Comparison of ENCODE assay signal across 11 mouse cellular contexts in genomic region chr10:95418631-95419030, GRCm38 (mm10). TPM values are rescaled to one million over a fixed set of nuclear protein-coding genes. Genes with fewer than 3 reads are reported as not detected.
DNase-seq lines count a peak whose midpoint lies in the region; ATAC-seq lines count a peak whose summit lies in the region.
"Had no signal": no experiment of that assay in that cellular context is flagged by ENCODE, and none has a peak within 500 bp of the region (broad histone marks: within the 10 kb centered on the region; RNA-seq: fewer than 3 reads in every experiment).

No protein-coding gene starts in this region.

- H3K9me3 ChIP-seq in kidney, embryonic 16.5 days (ENCODE audit: low read length), result no peaks in the 10 kb centered on the region
- H3K9me3 ChIP-seq: forebrain, embryonic 15.5 days; heart, embryonic 15.5 days; midbrain, embryonic 13.5 days had no signal

- ATAC-seq in kidney, embryonic 16.5 days (ENCODE audit: low FRiP score, low TSS enrichment), result no peak
- ATAC-seq: forebrain, embryonic 15.5 days; midbrain, embryonic 13.5 days had no signal

- H3K27ac ChIP-seq in kidney, embryonic 16.5 days (ENCODE audit: low read length), result no peak overlapping the region
- H3K27ac ChIP-seq: forebrain, embryonic 15.5 days; heart, embryonic 15.5 days; midbrain, embryonic 13.5 days had no signal

- H3K9ac ChIP-seq in kidney, embryonic 16.5 days (replicated peaks; ENCODE audit: low read length), result no peak overlapping the region
- H3K9ac ChIP-seq: forebrain, embryonic 15.5 days; heart, embryonic 15.5 days; midbrain, embryonic 13.5 days had no signal

- 35% methylated on average over 6 of the region's 6 CpGs for WGBS in kidney, embryonic 16.5 days

- H3K4me2 ChIP-seq in kidney, embryonic 16.5 days (replicated peaks; ENCODE audit: low read depth, low read length), result no peak overlapping the region
- H3K4me2 ChIP-seq: heart, embryonic 15.5 days had no signal

- peaks cover 19% of the 10 kb centered on the region for H3K27me3 ChIP-seq in kidney, embryonic 16.5 days (ENCODE audit: insufficient read depth, low read length)
- H3K27me3 ChIP-seq: forebrain, embryonic 15.5 days had no signal

- H3K4me1 ChIP-seq in kidney, embryonic 16.5 days (ENCODE audit: insufficient read depth, low read length), result peaks cover 16% of the 10 kb centered on the region

- peak; percentile 42 for DNase-seq in kidney, adult 18-20 months
- peak; percentile 65 to 68 for DNase-seq in kidney, adult 8-10 months
- peak; percentile 12 for DNase-seq in naive thymus-derived CD4-positive, alpha-beta T cell, adult 2 months (ENCODE audit: low read depth)
- peak; percentile 45 for DNase-seq in thymus, postnatal 4 days
- DNase-seq in heart, postnatal 36 days, result no peak
- no peak for DNase-seq in layer of hippocampus, adult 8-10 months (ENCODE audit: low spot score in 2 of 2)

- H3K4me3 ChIP-seq in kidney, embryonic 16.5 days (ENCODE audit: low read length), result no peak overlapping the region
- H3K4me3 ChIP-seq: erythroblast, embryonic 14.5 days; heart, embryonic 15.5 days; midbrain, embryonic 13.5 days had no signal

- H3K36me3 ChIP-seq in kidney, embryonic 16.5 days (ENCODE audit: insufficient read depth, low read length), result no peaks in the 10 kb centered on the region
- H3K36me3 ChIP-seq: forebrain, embryonic 15.5 days; heart, embryonic 15.5 days; midbrain, embryonic 13.5 days had no signal

- intact Hi-C loops in heart, postnatal 36 days (cut with DNase I), result loop anchor here (1.0 to 5.0 kb wide), 6 partner anchors 58 to 426 kb away; no protein-coding TSS in a partner anchor

RNA-seq across cellular contexts. Expression of gene Socs2, which starts 1.7 kb away (rescaled TPM):
- 23.9 and 27.2 TPM in 2 replicates for polyA plus RNA-seq in kidney, embryonic 16.5 days (2015; fragmentation: Nextera tagmentation; extraction: Ambion mirVana)
- 10 to 100 TPM; 44.7 to 57.0 TPM for total RNA-seq in heart, postnatal 36 days (2021)
- total RNA-seq in layer of hippocampus, adult 8-10 months (2022), result 10 to 100 TPM; 32.4 to 40.8 (median 38.9) TPM

Comparison
In these comparisons a context has a peak if more than half of its experiments do, and no peak if none do; other contexts are left out.
1. DNase-seq: peak in kidney, adult 18-20 months (single experiment), kidney, adult 8-10 months (2 of 2), naive thymus-derived CD4-positive, alpha-beta T cell, adult 2 months (single experiment) and thymus, postnatal 4 days (single experiment); none in heart, postnatal 36 days (0 of 2) and layer of hippocampus, adult 8-10 months (0 of 2).